ENCODE assay signal across 10 mouse cellular contexts in the genomic region with DNA sequence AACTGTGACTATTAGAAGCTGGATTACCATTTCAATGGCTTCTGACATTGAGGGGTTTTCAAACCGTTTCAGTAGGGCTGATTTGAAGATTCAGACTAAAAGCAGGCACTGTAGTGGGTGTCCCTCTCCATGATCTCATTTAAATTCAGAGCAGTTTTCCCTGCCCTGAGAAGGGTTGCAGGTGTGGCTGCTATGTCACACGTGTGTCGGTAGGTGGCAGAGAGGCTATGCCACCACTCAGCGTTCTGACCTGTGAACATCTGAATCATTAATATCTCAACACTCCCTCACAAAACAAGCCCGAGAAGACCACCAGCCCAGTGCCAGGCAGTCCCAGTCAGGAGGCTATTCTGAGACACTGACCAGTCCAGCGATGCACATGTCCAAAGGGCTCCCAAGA.
DNase-seq lines count a peak whose midpoint lies in the region; ATAC-seq lines count a peak whose summit lies in the region.
"Had no signal": no experiment of that assay in that cellular context is flagged by ENCODE, and none has a peak within 500 bp of the region (broad histone marks: within the 10 kb centered on the region; RNA-seq: fewer than 3 reads in every experiment).

No protein-coding gene starts in this region.

- no peak overlapping the region for H3K27ac ChIP-seq in hindbrain, embryonic 13.5 days
- H3K27ac ChIP-seq in hindbrain, embryonic 10.5 days, result no peak overlapping the region
- H3K27ac ChIP-seq: limb, embryonic 13.5 days had no signal

- H3K9ac ChIP-seq in hindbrain, embryonic 13.5 days, result no peak overlapping the region
- H3K9ac ChIP-seq: heart, embryonic 12.5 days; limb, embryonic 13.5 days had no signal

- H3K9me3 ChIP-seq in hindbrain, embryonic 13.5 days, result no peaks in the 10 kb centered on the region
- no peaks in the 10 kb centered on the region for H3K9me3 ChIP-seq in hindbrain, embryonic 10.5 days
- H3K9me3 ChIP-seq: heart, embryonic 12.5 days had no signal

- DNase-seq in hindbrain, embryonic 10.5 days (ENCODE audit: low spot score), result no peak
- peak; percentile 4 for DNase-seq in lung, postnatal 36 days
- no peak for DNase-seq in lung, postnatal 10 days
- peak; percentile 62 for DNase-seq in R1 (ENCODE audit: low read depth, low spot score)
- DNase-seq in testis, postnatal 10 days (ENCODE audit: low spot score), result no peak
- DNase-seq in ovary, postnatal 36 days (ENCODE audit: low spot score), result no peak

- peaks cover 3% of the 10 kb centered on the region; the same call in 1 of the 2 replicates for H3K4me1 ChIP-seq in hindbrain, embryonic 13.5 days (replicated peaks)
- H3K4me1 ChIP-seq in hindbrain, embryonic 10.5 days (replicated peaks), result no peaks in the 10 kb centered on the region
- H3K4me1 ChIP-seq: limb, embryonic 13.5 days had no signal

- WGBS in hindbrain, embryonic 13.5 days, result 49% methylated on average over 6 of the region's 6 CpGs
- WGBS in hindbrain, embryonic 10.5 days, result 43% methylated on average over 6 of the region's 6 CpGs

- no peaks in the 10 kb centered on the region for H3K27me3 ChIP-seq in hindbrain, embryonic 13.5 days
- H3K27me3 ChIP-seq in hindbrain, embryonic 10.5 days (ENCODE audit: insufficient read depth, poor library complexity, severe bottlenecking), result no peaks in the 10 kb centered on the region; the same call in 1 of the 2 replicates
- H3K27me3 ChIP-seq: heart, embryonic 12.5 days; limb, embryonic 13.5 days had no signal

- no peak overlapping the region for H3K4me3 ChIP-seq in hindbrain, embryonic 13.5 days
- no peak overlapping the region for H3K4me3 ChIP-seq in hindbrain, embryonic 10.5 days
- H3K4me3 ChIP-seq: heart, embryonic 12.5 days; limb, embryonic 13.5 days had no signal

- 0 out of 2 replicates have a peak, but pooled peaks have one; percentile 21 for ATAC-seq in hindbrain, embryonic 13.5 days (ENCODE audit: low FRiP score)
- peak; percentile 42; the same call in 1 of the 2 replicates for ATAC-seq in megakaryocyte, adult 5-6 weeks (ENCODE audit: poor library complexity, severe bottlenecking)

- H3K36me3 ChIP-seq in hindbrain, embryonic 13.5 days, result no peaks in the 10 kb centered on the region
- H3K36me3 ChIP-seq in hindbrain, embryonic 10.5 days, result no peaks in the 10 kb centered on the region
- H3K36me3 ChIP-seq: heart, embryonic 12.5 days; limb, embryonic 13.5 days had no signal

- no peak overlapping the region for H3K4me2 ChIP-seq in hindbrain, embryonic 13.5 days
- H3K4me2 ChIP-seq: heart, embryonic 12.5 days; limb, embryonic 13.5 days had no signal

Comparison
In these comparisons a context has a peak if more than half of its experiments do, and no peak if none do; other contexts are left out.
1. DNase-seq: peak in lung, postnatal 36 days (single experiment) and R1 (single experiment); none in hindbrain, embryonic 10.5 days (single experiment), lung, postnatal 10 days (single experiment), testis, postnatal 10 days (single experiment) and ovary, postnatal 36 days (single experiment).